Mouse (Mus musculus): Measurements from ENCODE around the gene Plxdc1. TPM values are rescaled to one million over a fixed set of nuclear protein-coding genes. Genes with fewer than 3 reads are reported as not detected.

Plxdc1 gene
- polyA plus RNA-seq, 1 experiment: 3.3 TPM

DNA sequence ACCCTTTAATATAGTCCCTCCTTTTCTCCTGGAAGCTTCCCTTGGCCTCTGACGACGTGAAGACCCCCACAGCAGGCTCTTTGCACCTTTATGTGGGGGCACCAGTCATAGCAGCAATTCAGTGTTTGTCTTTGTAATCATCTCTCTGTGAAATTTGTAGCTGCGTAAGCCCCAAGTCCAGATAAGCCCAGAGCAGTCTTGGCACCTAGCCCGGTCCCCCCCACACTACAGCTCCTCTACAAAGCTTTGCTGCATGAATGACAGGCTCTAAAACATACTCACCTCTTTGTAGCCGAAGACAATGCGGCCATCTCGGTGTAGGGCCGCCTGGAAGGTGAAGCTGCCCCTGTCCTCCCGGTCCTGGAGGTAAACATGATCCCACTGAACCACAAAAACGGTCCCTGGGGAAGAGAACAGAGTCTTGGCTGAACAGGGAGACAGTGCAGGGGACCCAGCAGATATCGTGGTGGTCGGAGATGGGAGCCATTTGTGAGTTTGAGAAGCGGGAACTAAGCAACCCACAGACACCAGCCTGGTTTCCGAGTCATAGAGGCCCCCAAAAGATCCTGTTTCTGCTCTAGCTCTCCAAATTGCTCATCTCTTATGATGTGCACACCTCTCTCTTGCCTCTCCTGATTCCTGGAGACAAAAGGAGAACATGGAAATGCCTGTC is 31.6 kb downstream of the Plxdc1 start:
- H3K9ac ChIP-seq (ENCODE audit: low read depth, poor library complexity, severe bottlenecking): no peak overlapping the region
- H3K27ac ChIP-seq (ENCODE audit: insufficient read depth, low read length): no peak overlapping the region
- H3K4me3 ChIP-seq (ENCODE audit: low read depth, low read length): no peak overlapping the region
- no peaks in the 10 kb centered on the region for H3K27me3 ChIP-seq (ENCODE audit: control insufficient read depth, insufficient read depth, low read length, poor library complexity, severe bottlenecking)
- TF ChIP-seq CTCF (IDR thresholded peaks at IDR 0.05; ENCODE audit: low read depth, low read length) (no peak), POLR2A (IDR thresholded peaks at IDR 0.05; ENCODE audit: insufficient read depth, low read length) (no peak), EP300 (IDR thresholded peaks at IDR 0.05; ENCODE audit: insufficient read depth, low read depth, low read length) (no peak)
- peaks cover 12% of the 10 kb centered on the region for H3K4me1 ChIP-seq (ENCODE audit: control insufficient read depth, insufficient read depth, low read length)
- no peaks in the 10 kb centered on the region for H3K9me3 ChIP-seq (replicated peaks; ENCODE audit: control insufficient read depth, insufficient read depth, low read length, poor library complexity, severe bottlenecking)
- no peaks in the 10 kb centered on the region for H3K36me3 ChIP-seq (ENCODE audit: control insufficient read depth, insufficient read depth, low read length, poor library complexity, severe bottlenecking)

DNA sequence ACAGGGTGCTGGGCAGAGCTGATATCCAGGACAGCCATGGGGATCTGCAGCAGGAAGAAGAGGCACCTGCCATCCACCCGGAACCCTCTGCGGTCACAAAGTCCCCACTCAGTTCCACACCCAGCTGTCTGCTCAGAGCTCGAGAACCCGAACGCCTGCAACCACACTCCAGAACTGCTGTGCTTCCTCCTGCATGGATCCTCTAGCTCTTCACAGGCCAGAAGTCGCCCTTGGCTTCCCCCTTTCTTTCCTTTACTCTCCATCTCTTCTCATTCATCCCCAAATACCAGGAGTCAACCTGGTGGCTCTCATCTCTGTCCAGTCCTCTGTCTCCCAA is 32.3 kb downstream of the Plxdc1 start:
- Histone ChIP-seq H3K36me3 (ENCODE audit: control insufficient read depth, insufficient read depth, low read length, poor library complexity, severe bottlenecking) (no peaks in the 10 kb centered on the region), H3K27ac (ENCODE audit: insufficient read depth, low read length) (no peak overlapping the region), H3K9ac (ENCODE audit: low read depth, poor library complexity, severe bottlenecking) (no peak overlapping the region), H3K4me1 (ENCODE audit: control insufficient read depth, insufficient read depth, low read length) (peaks cover 8% of the 10 kb centered on the region), H3K4me3 (ENCODE audit: low read depth, low read length) (no peak overlapping the region), H3K27me3 (ENCODE audit: control insufficient read depth, insufficient read depth, low read length, poor library complexity, severe bottlenecking) (no peaks in the 10 kb centered on the region), H3K9me3 (replicated peaks; ENCODE audit: control insufficient read depth, insufficient read depth, low read length, poor library complexity, severe bottlenecking) (no peaks in the 10 kb centered on the region)
- TF ChIP-seq CTCF (IDR thresholded peaks at IDR 0.05; ENCODE audit: low read depth, low read length): no peak
- TF ChIP-seq POLR2A (IDR thresholded peaks at IDR 0.05; ENCODE audit: insufficient read depth, low read length): no peak
- TF ChIP-seq EP300 (IDR thresholded peaks at IDR 0.05; ENCODE audit: insufficient read depth, low read depth, low read length): no peak

DNA sequence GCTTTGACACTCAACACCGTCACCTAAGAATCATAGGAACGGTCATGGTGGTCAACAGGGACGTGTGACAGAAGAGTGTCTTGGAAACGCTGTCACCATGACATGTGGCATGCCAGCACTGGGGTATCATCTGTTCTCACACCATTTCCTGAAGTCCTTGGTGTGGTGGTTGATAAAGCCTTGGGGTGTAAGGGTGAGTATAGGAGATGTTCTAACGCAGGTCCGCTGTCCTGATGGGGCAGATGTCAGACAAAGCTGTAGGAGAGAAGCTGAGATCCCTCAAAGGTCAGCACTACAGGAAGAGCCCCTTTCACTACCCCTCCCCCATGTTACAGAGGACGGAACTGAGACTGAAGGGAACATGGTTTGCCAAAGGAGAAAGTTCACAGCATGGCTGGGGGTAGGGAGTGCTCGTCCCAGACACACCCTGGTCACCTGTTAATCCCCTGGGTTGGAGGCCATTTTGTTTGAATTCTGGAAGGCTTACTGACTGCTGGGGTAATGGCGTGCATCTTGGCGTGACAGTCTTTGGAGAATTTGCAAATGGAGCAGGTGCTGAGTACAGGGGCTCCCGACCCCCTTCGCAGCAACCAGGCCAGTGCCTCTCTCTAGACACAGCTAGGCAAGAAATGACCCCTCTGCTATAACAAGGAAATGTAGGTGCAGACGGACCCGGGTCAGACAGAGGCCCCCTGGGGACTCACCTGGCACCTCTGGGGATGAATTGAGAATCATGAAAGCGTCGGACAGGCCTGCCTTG is 32.9 kb downstream of the Plxdc1 start:
- no peak overlapping the region for H3K4me3 ChIP-seq (ENCODE audit: low read depth, low read length)
- no peak overlapping the region for H3K9ac ChIP-seq (ENCODE audit: low read depth, poor library complexity, severe bottlenecking)
- H3K27ac ChIP-seq (ENCODE audit: insufficient read depth, low read length): no peak overlapping the region
- no peaks in the 10 kb centered on the region for H3K9me3 ChIP-seq (replicated peaks; ENCODE audit: control insufficient read depth, insufficient read depth, low read length, poor library complexity, severe bottlenecking)
- H3K27me3 ChIP-seq (ENCODE audit: control insufficient read depth, insufficient read depth, low read length, poor library complexity, severe bottlenecking): no peaks in the 10 kb centered on the region
- no peak for TF ChIP-seq EP300 (IDR thresholded peaks at IDR 0.05; ENCODE audit: insufficient read depth, low read depth, low read length)
- TF ChIP-seq POLR2A (IDR thresholded peaks at IDR 0.05; ENCODE audit: insufficient read depth, low read length): no peak
- TF ChIP-seq CTCF (IDR thresholded peaks at IDR 0.05; ENCODE audit: low read depth, low read length): no peak
- H3K36me3 ChIP-seq (ENCODE audit: control insufficient read depth, insufficient read depth, low read length, poor library complexity, severe bottlenecking): no peaks in the 10 kb centered on the region
- H3K4me1 ChIP-seq (ENCODE audit: control insufficient read depth, insufficient read depth, low read length): peaks cover 6% of the 10 kb centered on the region

DNA sequence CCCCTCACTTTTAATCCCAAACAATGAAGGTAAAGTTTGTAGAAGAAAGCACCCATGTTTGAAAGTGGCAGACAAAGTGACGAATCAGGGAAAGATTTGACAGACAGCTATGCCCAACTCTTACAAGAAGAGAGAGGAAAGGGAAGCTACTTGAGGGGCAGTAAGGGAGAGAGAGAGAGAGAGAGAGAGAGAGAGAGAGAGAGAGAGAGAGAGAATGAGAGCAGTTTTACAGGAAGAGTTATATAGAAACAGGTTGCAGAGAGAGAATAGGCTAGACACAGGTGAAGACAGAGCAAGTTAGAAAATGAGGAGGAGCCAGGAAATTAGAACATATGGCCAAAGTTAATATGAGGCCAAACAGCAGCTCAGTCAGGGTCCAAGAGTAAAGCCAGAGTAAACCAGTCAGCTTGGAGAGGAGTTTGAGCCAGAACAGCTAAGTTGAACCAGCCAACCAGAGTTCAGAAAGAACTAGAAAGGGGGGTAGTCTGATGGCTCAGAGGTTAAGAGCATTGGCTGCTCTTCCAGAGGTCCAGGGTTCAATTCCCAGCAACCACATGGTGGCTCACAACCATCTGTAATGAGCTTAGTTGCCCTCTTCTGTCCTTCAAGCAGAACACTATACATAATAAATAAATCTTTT is 33.8 kb downstream of the Plxdc1 start:
- Histone ChIP-seq H3K36me3 (ENCODE audit: control insufficient read depth, insufficient read depth, low read length, poor library complexity, severe bottlenecking) (no peaks in the 10 kb centered on the region), H3K9ac (ENCODE audit: low read depth, poor library complexity, severe bottlenecking) (no peak overlapping the region), H3K9me3 (replicated peaks; ENCODE audit: control insufficient read depth, insufficient read depth, low read length, poor library complexity, severe bottlenecking) (no peaks in the 10 kb centered on the region), H3K27ac (ENCODE audit: insufficient read depth, low read length) (no peak overlapping the region), H3K4me1 (ENCODE audit: control insufficient read depth, insufficient read depth, low read length) (peaks cover 3% of the 10 kb centered on the region), H3K27me3 (ENCODE audit: control insufficient read depth, insufficient read depth, low read length, poor library complexity, severe bottlenecking) (no peaks in the 10 kb centered on the region), H3K4me3 (ENCODE audit: low read depth, low read length) (no peak overlapping the region)
- TF ChIP-seq EP300 (IDR thresholded peaks at IDR 0.05; ENCODE audit: insufficient read depth, low read depth, low read length) (no peak), POLR2A (IDR thresholded peaks at IDR 0.05; ENCODE audit: insufficient read depth, low read length) (no peak), CTCF (IDR thresholded peaks at IDR 0.05; ENCODE audit: low read depth, low read length) (no peak)

DNA sequence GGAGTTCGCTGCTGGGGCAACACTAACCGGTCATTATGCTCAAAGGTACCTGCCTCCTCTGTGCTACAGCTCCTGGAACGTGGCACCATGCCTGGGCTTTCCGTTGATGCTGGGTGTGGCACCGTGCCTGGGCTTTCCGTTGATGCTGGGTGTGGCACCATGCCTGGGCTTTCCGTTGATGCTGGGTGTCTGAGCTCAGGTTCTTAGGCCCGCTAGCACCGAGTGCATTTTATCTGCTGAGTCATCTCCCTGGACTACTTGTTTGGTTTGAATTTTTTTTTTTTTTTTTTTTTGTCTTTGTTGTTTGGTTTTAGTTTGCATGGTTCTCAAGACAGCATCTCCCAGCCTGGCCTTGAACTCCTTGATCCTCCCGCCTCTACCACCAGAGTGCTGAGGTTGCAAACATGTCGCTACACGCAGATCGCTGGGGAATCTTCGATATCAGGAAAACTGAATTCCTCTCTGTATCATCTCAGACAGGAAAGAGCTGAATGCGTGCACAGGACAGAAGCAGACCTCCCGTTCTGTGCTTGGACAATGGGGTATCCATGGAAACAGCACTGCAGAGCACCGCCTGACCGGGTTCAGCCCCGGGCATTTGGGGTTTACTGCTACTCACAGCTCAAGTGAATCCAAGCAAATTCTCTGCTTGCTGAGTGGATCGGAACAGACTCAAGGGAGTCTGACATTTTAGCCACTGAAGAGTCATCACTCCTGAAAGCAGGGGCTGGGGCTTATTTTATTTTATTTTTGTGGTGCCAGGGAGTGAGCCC is 36.4 kb downstream of the Plxdc1 start:
- 0 out of 2 replicates have a peak overlapping the region, but pooled peaks have one; percentile 6 for H3K9ac ChIP-seq (ENCODE audit: low read depth, poor library complexity, severe bottlenecking)
- H3K9me3 ChIP-seq (replicated peaks; ENCODE audit: control insufficient read depth, insufficient read depth, low read length, poor library complexity, severe bottlenecking): no peaks in the 10 kb centered on the region
- no peaks in the 10 kb centered on the region for H3K27me3 ChIP-seq (ENCODE audit: control insufficient read depth, insufficient read depth, low read length, poor library complexity, severe bottlenecking)
- peak overlapping the region; percentile 76 for H3K27ac ChIP-seq (ENCODE audit: insufficient read depth, low read length)
- no peak for TF ChIP-seq CTCF (IDR thresholded peaks at IDR 0.05; ENCODE audit: low read depth, low read length)
- TF ChIP-seq POLR2A (IDR thresholded peaks at IDR 0.05; ENCODE audit: insufficient read depth, low read length): no peak
- peak; percentile 84 for TF ChIP-seq EP300 (IDR thresholded peaks at IDR 0.05; ENCODE audit: insufficient read depth, low read depth, low read length)
- peaks cover 3% of the 10 kb centered on the region for H3K4me1 ChIP-seq (ENCODE audit: control insufficient read depth, insufficient read depth, low read length)
- peak overlapping the region; percentile 24 for H3K4me3 ChIP-seq (ENCODE audit: low read depth, low read length)
- no peaks in the 10 kb centered on the region for H3K36me3 ChIP-seq (ENCODE audit: control insufficient read depth, insufficient read depth, low read length, poor library complexity, severe bottlenecking)
